Mouse (Mus musculus): Measurements from ENCODE around the gene Fam71e1.

The Fam71e1 gene

GRCm38 (mm10) chr7:44497361-44498055 is 1.1 kb downstream of the Fam71e1 start:
- no peak for DNase-seq (ENCODE audit: low spot score in 2 of 2)

- no peak for DNase-seq (ENCODE audit: low spot score in 2 of 2)
Measured at GRCm38 (mm10) chr7:44498922-44499321, 2.5 kb downstream of the Fam71e1 start.

- no peak for DNase-seq (ENCODE audit: low spot score in 2 of 2)
Measured at GRCm38 (mm10) chr7:44500046-44500445, 3.7 kb downstream of the Fam71e1 start.

- DNase-seq (ENCODE audit: low spot score in 2 of 2), result peak; percentile 80 to 87
Measured at GRCm38 (mm10) chr7:44501563-44502115, 5.3 kb downstream of the Fam71e1 start.

GRCm38 (mm10) chr7:44507491-44507890 is 11.1 kb downstream of the Fam71e1 start:
- DNase-seq (ENCODE audit: low spot score in 2 of 2), result no peak

- no peak for DNase-seq (ENCODE audit: low spot score in 2 of 2)
Measured at GRCm38 (mm10) chr7:44519240-44519913, 23.0 kb downstream of the Fam71e1 start.

- no peak for DNase-seq (ENCODE audit: low spot score in 2 of 2)
Measured at GRCm38 (mm10) chr7:44520990-44521389, 24.6 kb downstream of the Fam71e1 start.

GRCm38 (mm10) chr7:44521710-44522109 is 25.3 kb downstream of the Fam71e1 start:
- peak; percentile 28 to 48 for DNase-seq (ENCODE audit: low spot score in 2 of 2)

- DNase-seq (ENCODE audit: low spot score in 2 of 2), result no peak
Measured at GRCm38 (mm10) chr7:44523056-44523455, 26.7 kb downstream of the Fam71e1 start.

GRCm38 (mm10) chr7:44524502-44524901 is 28.1 kb downstream of the Fam71e1 start, which contains the start of gene Mybpc2:
Gene Mybpc2, minus strand, starts transcription at chr7:44524656.
- DNase-seq (ENCODE audit: low spot score in 2 of 2), result no peak

GRCm38 (mm10) chr7:44525126-44525832 is 28.9 kb downstream of the Fam71e1 start:
- peak; percentile 32 to 33 for DNase-seq (ENCODE audit: low spot score in 2 of 2)

GRCm38 (mm10) chr7:44526414-44527154 is 30.2 kb downstream of the Fam71e1 start:
- no peak for DNase-seq (ENCODE audit: low spot score in 2 of 2)

GRCm38 (mm10) chr7:44527483-44528398 is 31.4 kb downstream of the Fam71e1 start:
- peak; percentile 73 to 79 for DNase-seq (ENCODE audit: low spot score in 2 of 2)

GRCm38 (mm10) chr7:44529518-44529917 is 33.1 kb downstream of the Fam71e1 start:
- DNase-seq (ENCODE audit: low spot score in 2 of 2), result no peak

GRCm38 (mm10) chr7:44530507-44530906 is 34.1 kb downstream of the Fam71e1 start:
- no peak for DNase-seq (ENCODE audit: low spot score in 2 of 2)

- no peak for DNase-seq (ENCODE audit: low spot score in 2 of 2)
Measured at GRCm38 (mm10) chr7:44531207-44531606, 34.8 kb downstream of the Fam71e1 start.

GRCm38 (mm10) chr7:44531946-44532732 is 35.8 kb downstream of the Fam71e1 start, which contains the start of gene Spib:
Gene Spib, minus strand, starts transcription at chr7:44532071.
- DNase-seq (ENCODE audit: low spot score in 2 of 2), result no peak

- no peak for DNase-seq (ENCODE audit: low spot score in 2 of 2)
Measured at GRCm38 (mm10) chr7:44532918-44533745, 36.8 kb downstream of the Fam71e1 start.

- DNase-seq (ENCODE audit: low spot score in 2 of 2), result no peak
Measured at GRCm38 (mm10) chr7:44533746-44534045, 37.3 kb downstream of the Fam71e1 start.
